Mouse (Mus musculus) embryonic facial prominence, embryonic 10.5 days (tissue): ENCODE results near the gene Mfsd4b1. TPM values are rescaled to one million over a fixed set of nuclear protein-coding genes. Genes with fewer than 3 reads are reported as not detected.

Source experiments
- DNase-seq: peaks from one replicate; pipeline ENCODE4 v3.0.0-alpha.2; 2017; ENCODE audit warnings: low spot score
- H3K27ac ChIP-seq: fragments of 300-500 bp; sonication (generic); replicated peaks from 2 replicates; pipeline ENCODE4 v1.5.1; 2016; ENCODE audit warnings: mild to moderate bottlenecking
- H3K27me3 ChIP-seq: fragments of 300-500 bp; sonication (generic); replicated peaks from 2 replicates; pipeline ENCODE4 v1.6.1; 2016; ENCODE audit warnings: low read depth, mild to moderate bottlenecking; ENCODE audit not compliant: poor library complexity, severe bottlenecking
- H3K36me3 ChIP-seq: fragments of 300-500 bp; sonication (generic); replicated peaks from 2 replicates; pipeline ENCODE4 v1.6.1; 2016; ENCODE audit warnings: mild to moderate bottlenecking, moderate library complexity
- H3K4me1 ChIP-seq: fragments of 300-500 bp; sonication (generic); 2 replicates; pipeline ENCODE4 v1.6.1; 2016
- H3K4me3 ChIP-seq: fragments of 300-500 bp; sonication (generic); 2 replicates; pipeline ENCODE4 v1.5.1; 2016; ENCODE audit warnings: mild to moderate bottlenecking, moderate library complexity
- H3K9me3 ChIP-seq: fragments of 300-500 bp; sonication (generic); 2 replicates; pipeline ENCODE4 v1.6.1; 2016; ENCODE audit warnings: mild to moderate bottlenecking
- WGBS: fragments of 180-500 bp; shearing (Covaris S2); methylation state at CpG from one replicate; pipeline ENCODE4 v1.1.7; 2016; 5-methylcytosine and 5-hydroxymethylcytosine counted together
- polyA plus RNA-seq: library from polyadenylated mRNA; unstranded; fragments of >200 nt; fragmentation: Nextera tagmentation; extraction: Ambion mirVana; gene quantifications from 2 replicates; pipeline ENCODE4 v1.2.1, GENCODE M21; 2016

Mfsd4b1 gene
- 0.05 and 0.22 TPM in 2 replicates for polyA plus RNA-seq

DNA sequence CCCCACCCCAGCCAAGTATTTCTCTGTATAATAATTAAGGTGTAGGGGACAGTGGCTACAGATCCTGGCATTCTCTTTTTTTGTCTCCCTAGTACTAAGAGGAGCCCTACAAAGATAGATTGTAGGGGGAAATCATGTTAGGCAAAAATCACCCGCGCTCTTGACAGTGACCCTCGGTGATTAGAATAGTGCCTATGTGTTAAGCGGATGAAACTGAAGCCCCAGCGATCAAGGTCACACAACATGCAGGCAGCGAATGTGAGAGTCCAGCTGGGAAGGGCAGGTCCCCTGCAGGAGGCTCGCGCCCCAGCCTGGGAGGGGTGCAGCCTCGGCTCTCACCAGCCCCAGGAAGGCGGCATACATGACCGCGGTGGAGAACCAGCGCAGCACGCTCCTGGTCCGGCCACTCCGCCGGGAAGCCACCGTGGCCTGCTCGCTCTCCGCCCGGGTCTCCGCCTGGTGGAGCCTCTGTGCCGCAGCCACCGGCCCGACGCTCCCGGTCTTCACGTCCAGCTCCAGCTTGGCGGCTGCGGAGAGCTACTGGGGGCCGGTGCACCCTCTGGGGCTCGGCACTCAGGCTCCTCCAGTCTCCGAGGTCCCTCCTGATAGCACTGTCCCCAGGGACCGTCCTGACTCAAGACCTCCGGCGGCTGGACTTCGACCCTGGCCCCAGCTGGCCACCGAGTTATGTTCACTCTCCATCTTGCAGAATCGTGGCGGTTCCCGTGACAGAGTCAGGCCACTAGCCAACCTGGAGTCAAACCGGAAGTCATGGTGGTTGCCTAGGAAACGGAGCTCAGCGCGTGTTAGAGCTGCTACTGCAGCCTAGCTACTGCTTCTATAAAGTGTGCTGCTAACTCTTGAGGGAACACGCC, at the start of gene Mfsd4b1:
Gene Mfsd4b1 (minus strand): TSS at position 715 of the 875 bp plus-strand sequence.
- peak; percentile 91 for DNase-seq
- H3K27me3 ChIP-seq, result peaks cover 46% of the 10 kb centered on the region
- peaks cover 24% of the 10 kb centered on the region for H3K4me1 ChIP-seq
- peak within 1 kb of the TSS; percentile 75 for H3K4me3 ChIP-seq
- WGBS, result 1% methylated on average over 46 of the region's 46 CpGs
- H3K27ac ChIP-seq, result peak within 1 kb of the TSS; percentile 80
- H3K9me3 ChIP-seq, result peaks cover 7% of the 10 kb centered on the region
- no peaks in the 10 kb centered on the region for H3K36me3 ChIP-seq

DNA sequence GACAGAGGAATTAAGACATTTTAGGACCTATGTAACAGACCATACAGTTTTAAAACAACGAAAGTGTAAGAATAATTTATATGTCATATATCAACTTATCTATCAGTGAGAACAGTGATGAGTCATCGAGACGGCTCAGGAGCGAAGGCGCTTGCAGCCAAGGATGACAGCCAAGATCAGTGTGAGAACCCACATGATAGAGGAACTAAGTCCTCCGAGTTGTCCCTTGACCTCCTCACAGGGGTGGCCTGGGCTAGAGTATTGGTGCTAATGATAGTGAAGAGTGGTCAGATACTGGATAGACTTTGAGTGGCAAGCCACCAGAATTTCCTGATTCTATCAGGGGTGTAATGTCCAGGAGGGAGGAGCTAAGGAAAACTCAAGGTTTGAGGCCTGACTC, 48.5 kb upstream of the Mfsd4b1 start:
- Histone ChIP-seq H3K4me3 (no peak overlapping the region), H3K27ac (no peak overlapping the region), H3K4me1 (peaks cover 27% of the 10 kb centered on the region), H3K9me3 (no peaks in the 10 kb centered on the region), H3K36me3 (no peaks in the 10 kb centered on the region), H3K27me3 (no peaks in the 10 kb centered on the region)
- no peak for DNase-seq
- 94% methylated on average over 6 of the region's 6 CpGs for WGBS

GRCm38 (mm10) chr10:40070684-40071083, 45.6 kb upstream of the Mfsd4b1 start:
- Histone ChIP-seq H3K27me3 (no peaks in the 10 kb centered on the region), H3K9me3 (no peaks in the 10 kb centered on the region), H3K36me3 (no peaks in the 10 kb centered on the region), H3K4me1 (peaks cover 31% of the 10 kb centered on the region), H3K4me3 (no peak overlapping the region), H3K27ac (peak overlapping the region; percentile 35; the same call in 1 of the 2 replicates)
- no peak for DNase-seq
- WGBS, result 69% methylated on average over 9 of the region's 9 CpGs

DNA sequence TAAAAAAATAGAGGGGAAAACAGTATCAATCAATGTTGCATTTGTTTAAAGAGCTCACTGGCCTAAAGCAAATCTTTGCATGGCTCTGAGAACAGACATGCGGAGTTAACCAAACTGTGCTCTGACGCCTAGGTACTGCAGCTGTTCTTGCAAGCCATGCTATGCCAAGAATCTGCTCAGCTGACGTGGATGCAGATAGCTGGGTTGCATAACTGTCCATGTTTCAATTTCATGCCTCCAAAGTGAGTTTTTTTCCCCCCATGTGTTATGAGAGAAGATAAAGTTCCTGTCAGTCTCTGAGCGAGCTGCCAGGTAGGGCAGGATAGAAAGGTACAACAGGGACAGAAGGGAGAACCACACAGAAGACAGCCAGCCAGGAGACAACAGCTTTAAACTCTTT, 44.2 kb upstream of the Mfsd4b1 start:
- Histone ChIP-seq H3K9me3 (no peaks in the 10 kb centered on the region), H3K36me3 (no peaks in the 10 kb centered on the region), H3K4me3 (no peak overlapping the region), H3K27ac (no peak overlapping the region), H3K27me3 (no peaks in the 10 kb centered on the region), H3K4me1 (peaks cover 45% of the 10 kb centered on the region)
- no peak for DNase-seq
- WGBS, result 63% methylated on average over 4 of the region's 4 CpGs

DNA sequence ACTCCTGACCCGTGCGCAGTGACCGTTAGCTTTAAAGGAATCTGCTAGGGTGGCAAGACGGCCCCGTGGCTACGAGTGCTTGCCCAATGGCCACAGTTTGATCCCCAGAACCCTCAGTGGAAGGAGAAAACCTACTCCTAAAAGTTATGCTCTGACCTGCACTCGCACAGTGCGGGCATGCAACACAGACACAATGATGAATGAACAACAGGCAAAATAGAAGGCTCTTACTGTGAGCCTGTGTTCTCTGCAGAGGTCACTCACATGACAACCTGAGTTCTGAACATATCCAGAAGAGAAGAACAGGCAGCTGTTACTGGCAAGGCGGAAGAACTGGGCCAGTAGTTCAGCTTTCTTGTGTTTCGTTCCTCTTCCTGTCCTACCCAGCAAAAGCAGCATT, 43.5 kb upstream of the Mfsd4b1 start:
- no peak overlapping the region for H3K27ac ChIP-seq
- DNase-seq, result no peak
- WGBS, result 79% methylated on average over 10 of the region's 10 CpGs
- no peak overlapping the region for H3K4me3 ChIP-seq
- peaks cover 47% of the 10 kb centered on the region for H3K4me1 ChIP-seq
- H3K9me3 ChIP-seq, result no peaks in the 10 kb centered on the region
- no peaks in the 10 kb centered on the region for H3K36me3 ChIP-seq
- no peaks in the 10 kb centered on the region for H3K27me3 ChIP-seq

DNA sequence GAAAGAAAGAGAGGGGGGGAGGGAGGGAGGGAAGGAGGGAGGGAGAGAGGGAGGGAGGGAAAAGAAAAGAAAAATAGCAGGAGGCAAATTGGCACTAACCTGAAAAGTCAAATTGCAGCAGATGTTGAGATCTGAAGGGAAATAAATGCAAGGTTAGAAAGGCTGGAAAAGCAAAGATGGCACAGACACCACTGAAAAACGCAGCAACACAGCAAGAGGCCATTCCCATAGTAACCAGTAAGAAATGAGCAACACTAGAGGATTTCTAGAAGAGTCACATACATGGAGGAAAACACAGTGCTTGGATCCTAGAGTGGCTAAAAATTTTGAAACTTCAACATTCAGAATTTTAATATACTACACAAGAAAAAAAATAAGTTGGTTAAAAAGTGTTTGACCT, 42.5 kb upstream of the Mfsd4b1 start:
- no peaks in the 10 kb centered on the region for H3K27me3 ChIP-seq
- H3K27ac ChIP-seq, result no peak overlapping the region
- no peak overlapping the region for H3K4me3 ChIP-seq
- 34% methylated on average over 1 of the region's 1 CpGs for WGBS
- H3K4me1 ChIP-seq, result peaks cover 56% of the 10 kb centered on the region
- H3K9me3 ChIP-seq, result no peaks in the 10 kb centered on the region
- no peak for DNase-seq
- H3K36me3 ChIP-seq, result no peaks in the 10 kb centered on the region

GRCm38 (mm10) chr10:40067071-40067470, 42.0 kb upstream of the Mfsd4b1 start:
- Histone ChIP-seq H3K27me3 (no peaks in the 10 kb centered on the region), H3K9me3 (no peaks in the 10 kb centered on the region), H3K4me3 (no peak overlapping the region), H3K27ac (no peak overlapping the region), H3K36me3 (no peaks in the 10 kb centered on the region), H3K4me1 (peaks cover 56% of the 10 kb centered on the region)
- no peak for DNase-seq
- 38% methylated on average over 1 of the region's 1 CpGs for WGBS

GRCm38 (mm10) chr10:40065357-40065756, 40.3 kb upstream of the Mfsd4b1 start:
- Histone ChIP-seq H3K27me3 (no peaks in the 10 kb centered on the region), H3K27ac (peak overlapping the region; percentile 63)
- WGBS, result 13% methylated on average over 3 of the region's 3 CpGs

DNA sequence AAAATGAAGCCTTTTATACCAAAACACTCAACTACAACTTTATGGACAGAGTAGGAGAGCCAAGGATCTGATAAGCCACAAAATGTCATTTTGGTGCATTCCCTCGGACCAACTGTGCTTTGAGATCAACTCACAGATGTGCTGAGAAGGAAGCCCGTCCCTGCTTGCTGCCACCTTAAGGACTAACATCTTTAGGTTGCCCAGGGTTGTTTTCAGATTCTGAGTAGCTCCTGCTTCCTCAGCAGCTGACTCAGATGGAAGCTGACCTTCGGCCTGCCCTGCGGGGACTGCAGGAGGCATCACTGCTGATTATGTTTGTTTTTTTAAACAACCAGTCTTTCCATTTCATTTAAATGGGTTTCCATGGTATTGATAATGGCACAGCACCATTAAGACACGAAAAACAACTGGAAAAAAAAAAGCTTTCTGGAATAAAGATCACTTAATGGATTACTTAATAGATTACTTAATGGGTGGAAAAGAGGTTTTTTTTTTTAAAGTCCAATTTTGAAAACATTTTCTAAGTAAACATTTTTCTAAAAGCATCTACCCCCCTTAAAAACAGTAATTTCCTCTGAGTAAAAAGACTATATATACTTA, 38.3 kb upstream of the Mfsd4b1 start:
- no peak overlapping the region for H3K4me3 ChIP-seq
- WGBS, result 13% methylated on average over 5 of the region's 5 CpGs
- no peaks in the 10 kb centered on the region for H3K9me3 ChIP-seq
- no peak overlapping the region for H3K27ac ChIP-seq
- no peaks in the 10 kb centered on the region for H3K27me3 ChIP-seq
- peak; percentile 53 for DNase-seq
- H3K4me1 ChIP-seq, result peaks cover 37% of the 10 kb centered on the region
- no peaks in the 10 kb centered on the region for H3K36me3 ChIP-seq

More at GRCm38 (mm10) chr10:40065357-40065756, 40.3 kb upstream of the Mfsd4b1 start:
- H3K36me3 ChIP-seq, result no peaks in the 10 kb centered on the region
- no peaks in the 10 kb centered on the region for H3K9me3 ChIP-seq
- peaks cover 50% of the 10 kb centered on the region for H3K4me1 ChIP-seq
- no peak for DNase-seq
- H3K4me3 ChIP-seq, result no peak overlapping the region

DNA sequence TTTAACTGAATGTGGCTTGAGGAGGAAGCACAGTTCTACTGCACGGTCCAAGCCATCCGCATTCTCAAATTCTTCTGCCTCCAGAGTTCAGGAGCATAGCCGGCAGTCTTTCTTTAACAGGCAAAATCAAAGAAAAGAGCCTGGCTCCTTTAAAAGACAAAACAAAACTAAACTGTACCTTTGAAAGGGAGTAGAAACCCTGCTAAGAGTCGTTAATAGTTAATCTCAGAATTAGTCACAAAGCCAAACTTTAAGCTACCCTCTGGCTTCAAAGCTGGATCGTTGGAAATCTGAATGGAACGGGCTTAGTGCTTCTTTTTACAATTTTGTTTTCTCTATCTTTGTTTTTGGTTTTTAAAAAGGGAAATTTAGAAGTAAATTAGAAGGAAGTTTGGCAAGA, 37.7 kb upstream of the Mfsd4b1 start:
- Histone ChIP-seq H3K4me3 (no peak overlapping the region), H3K27ac (no peak overlapping the region), H3K36me3 (no peaks in the 10 kb centered on the region), H3K4me1 (peaks cover 37% of the 10 kb centered on the region), H3K9me3 (no peaks in the 10 kb centered on the region), H3K27me3 (no peaks in the 10 kb centered on the region)
- WGBS, result 40% methylated on average over 6 of the region's 6 CpGs
- DNase-seq, result no peak

- DNase-seq, result no peak
- no peaks in the 10 kb centered on the region for H3K27me3 ChIP-seq
- H3K4me1 ChIP-seq, result peaks cover 37% of the 10 kb centered on the region
- H3K4me3 ChIP-seq, result no peak overlapping the region
- no peaks in the 10 kb centered on the region for H3K9me3 ChIP-seq
- H3K36me3 ChIP-seq, result no peaks in the 10 kb centered on the region
- no peak overlapping the region for H3K27ac ChIP-seq
- WGBS, result 78% methylated on average over 5 of the region's 5 CpGs
Measured at GRCm38 (mm10) chr10:40061926-40062325, 36.9 kb upstream of the Mfsd4b1 start.

GRCm38 (mm10) chr10:40058786-40059120, 33.7 kb upstream of the Mfsd4b1 start:
- WGBS, result 78% methylated on average over 3 of the region's 3 CpGs
- H3K36me3 ChIP-seq, result no peaks in the 10 kb centered on the region

More at GRCm38 (mm10) chr10:40058786-40059120, 33.7 kb upstream of the Mfsd4b1 start:
- Histone ChIP-seq H3K9me3 (no peaks in the 10 kb centered on the region), H3K27ac (no peak overlapping the region), H3K4me3 (no peak overlapping the region), H3K4me1 (peaks cover 16% of the 10 kb centered on the region), H3K27me3 (no peaks in the 10 kb centered on the region)
- no peak for DNase-seq
